Mouse (Mus musculus) testis, adult 2 months (tissue): Measurements from ENCODE around the gene Nadk2. TPM values are rescaled to one million over a fixed set of nuclear protein-coding genes. Genes with fewer than 3 reads are reported as not detected.

ENCODE experiments used
- H3K27ac ChIP-seq: fragments of 200-500 bp; 2 replicates; pipeline ENCODE4 v1.5.1; 2012; ENCODE audit warnings: low read depth, low read length; ENCODE audit not compliant: control insufficient read depth, insufficient read depth
- H3K27me3 ChIP-seq: fragments of 200-500 bp; 2 replicates; pipeline ENCODE4 v1.6.1; 2012; ENCODE audit warnings: mild to moderate bottlenecking, low read length, moderate library complexity; ENCODE audit not compliant: control insufficient read depth, insufficient read depth
- H3K36me3 ChIP-seq: fragments of 200-500 bp; 2 replicates; pipeline ENCODE4 v1.6.1; 2012; ENCODE audit warnings: mild to moderate bottlenecking, low read length; ENCODE audit not compliant: control insufficient read depth, insufficient read depth
- H3K4me1 ChIP-seq: fragments of 200-500 bp; 2 replicates; pipeline ENCODE4 v1.6.1; 2012; ENCODE audit warnings: low read length; ENCODE audit not compliant: control insufficient read depth, insufficient read depth
- H3K4me3 ChIP-seq: fragments of 200-500 bp; 2 replicates; pipeline ENCODE4 v1.5.1; 2012; ENCODE audit warnings: low read depth, mild to moderate bottlenecking, low read length, moderate library complexity, mixed read lengths; ENCODE audit not compliant: control insufficient read depth
- CTCF ChIP-seq: fragments of 200-500 bp; IDR thresholded peaks from 2 replicates; pipeline ENCODE4 v1.5.1; 2012; ENCODE audit warnings: low read depth, mild to moderate bottlenecking, inconsistent platforms, low read length, moderate library complexity; ENCODE audit not compliant: control insufficient read depth, insufficient read depth, insufficient replicate concordance
- POLR2A ChIP-seq: fragments of 200-500 bp; IDR thresholded peaks from 2 replicates; pipeline ENCODE4 v1.6.1; 2012; ENCODE audit warnings: low read depth, mild to moderate bottlenecking, inconsistent platforms, low read length, moderate library complexity; ENCODE audit not compliant: control insufficient read depth
- polyA plus RNA-seq: library from polyadenylated mRNA; depleted of rRNA; stranded (reverse); fragments of >200 nt; gene quantifications from 2 replicates; pipeline ENCODE4 v1.2.3, GENCODE M21; 2012; rRNA removed

Gene Nadk2
- polyA plus RNA-seq = 33.2 and 38.8 TPM in 2 replicates

DNA sequence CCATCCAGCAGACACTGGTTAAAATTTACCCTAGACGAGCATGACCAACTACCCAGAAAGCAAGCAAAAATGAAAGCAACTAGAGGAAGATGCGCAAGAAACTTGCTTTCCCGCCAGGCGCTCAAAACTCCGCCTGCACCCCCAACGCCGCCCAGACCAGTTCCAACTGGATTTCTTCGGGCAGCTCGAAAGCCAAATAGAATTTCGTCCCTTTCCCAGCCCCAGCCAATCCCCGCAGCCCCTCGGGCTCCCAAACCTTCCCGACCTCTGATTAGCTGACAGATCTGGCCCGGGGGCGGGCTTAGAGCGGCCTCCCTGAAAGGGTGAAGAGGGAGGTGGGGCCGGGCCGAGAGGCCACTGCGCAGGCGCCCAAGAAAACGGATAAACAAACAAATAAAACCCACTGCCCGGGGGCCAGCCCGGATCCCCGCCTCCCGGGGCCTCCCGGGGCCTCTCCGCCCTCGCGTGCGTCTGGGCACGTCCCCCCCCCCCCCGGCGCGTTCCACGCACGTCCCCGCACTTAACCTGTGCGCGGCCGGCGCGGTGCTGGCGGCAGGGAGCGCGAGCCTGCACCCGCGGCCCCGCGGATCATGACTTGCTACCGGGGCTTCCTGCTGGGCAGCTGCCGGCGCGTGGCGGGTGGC, at the start of gene Nadk2:
Gene Nadk2, plus strand, starts transcription at position 349 of the 644 bp plus-strand sequence.
- Histone ChIP-seq H3K27ac (peak within 1 kb of the TSS; percentile 74), H3K36me3 (no peaks in the 10 kb centered on the region), H3K4me1 (peaks cover 13% of the 10 kb centered on the region), H3K27me3 (no peaks in the 10 kb centered on the region), H3K4me3 (peak within 1 kb of the TSS; percentile 92)
- TF ChIP-seq POLR2A = no peak; the same call in 1 of the 2 replicates
- no peak for TF ChIP-seq CTCF

DNA sequence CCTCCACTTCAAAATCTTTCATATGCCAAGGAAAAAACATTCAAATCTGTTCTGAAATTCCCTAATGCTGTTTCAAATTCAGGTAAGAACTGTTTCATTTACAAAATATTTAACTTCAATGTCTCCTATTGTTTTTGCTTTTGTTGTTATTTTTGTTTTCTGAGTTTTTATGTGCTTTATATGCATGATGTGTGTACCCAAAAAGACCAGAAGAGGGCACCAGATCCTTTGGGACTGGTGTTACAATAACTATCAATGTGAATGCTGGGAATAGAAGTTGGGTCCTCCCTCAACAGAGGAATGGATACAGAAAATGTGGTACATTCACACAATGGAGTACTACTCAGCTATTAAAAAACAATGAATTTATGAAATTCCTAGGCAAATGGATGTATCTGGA, 15.4 kb upstream of the Nadk2 start:
- Histone ChIP-seq H3K4me3 (no peak overlapping the region), H3K27me3 (no peaks in the 10 kb centered on the region), H3K4me1 (no peaks in the 10 kb centered on the region), H3K36me3 (no peaks in the 10 kb centered on the region), H3K27ac (no peak overlapping the region)
- TF ChIP-seq POLR2A (no peak), CTCF (no peak)

DNA sequence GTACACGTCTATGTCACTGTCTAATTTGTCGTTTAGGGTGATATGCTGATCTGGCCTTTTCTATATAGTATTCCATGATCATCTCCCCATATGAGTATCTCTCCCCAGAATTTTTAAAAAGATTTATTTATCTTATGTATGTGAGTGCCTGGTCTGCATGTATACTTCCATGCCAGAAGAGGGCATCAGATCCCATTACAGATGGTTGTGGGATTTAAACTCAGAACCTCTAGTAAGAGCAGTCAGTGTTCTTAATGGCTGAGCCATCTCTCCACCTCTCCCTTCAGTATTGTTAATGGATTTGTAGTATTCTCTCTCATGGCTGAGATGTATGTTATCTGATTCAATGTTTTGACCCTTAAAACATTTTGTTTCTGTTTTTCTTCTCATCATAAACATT, 11.2 kb upstream of the Nadk2 start:
- Histone ChIP-seq H3K4me1 (peaks cover 3% of the 10 kb centered on the region; the same call in 1 of the 2 replicates), H3K27ac (no peak overlapping the region), H3K27me3 (no peaks in the 10 kb centered on the region), H3K4me3 (no peak overlapping the region), H3K36me3 (no peaks in the 10 kb centered on the region)
- no peak for TF ChIP-seq POLR2A
- TF ChIP-seq CTCF = no peak

DNA sequence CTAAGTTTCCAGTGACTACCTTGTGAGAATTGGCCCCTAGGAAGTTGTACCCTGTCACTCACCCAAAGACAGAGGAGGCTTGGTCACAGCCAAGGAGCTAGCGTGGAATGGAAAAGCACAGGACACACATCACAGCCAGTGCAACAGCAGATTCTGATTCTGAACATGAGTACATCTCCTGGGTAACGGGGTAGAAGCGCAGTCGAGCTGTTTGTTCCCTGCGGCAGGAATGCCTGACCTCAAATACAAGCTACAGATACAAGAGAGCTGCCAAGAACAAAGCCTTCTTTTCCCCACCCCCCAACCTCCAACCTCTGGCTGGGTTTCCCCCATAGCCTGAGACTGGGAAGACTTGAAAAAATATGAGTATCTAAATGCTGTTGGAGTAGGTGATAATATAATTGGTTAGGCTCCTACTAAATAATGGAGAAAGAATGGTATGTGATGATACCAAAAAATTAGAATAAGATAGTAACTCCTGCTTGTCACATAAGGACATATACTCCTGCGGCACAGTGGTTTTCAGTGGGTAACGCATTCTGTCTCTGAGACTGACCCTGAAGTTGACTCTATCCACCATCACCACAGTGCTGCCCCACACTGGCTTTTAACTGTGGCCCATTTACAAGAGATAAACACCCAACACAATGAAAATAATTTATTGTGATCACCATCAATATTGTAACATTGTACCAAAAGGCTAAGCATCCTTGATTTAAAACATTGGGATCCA, 9.7 kb upstream of the Nadk2 start:
- no peak for TF ChIP-seq POLR2A
- no peak for TF ChIP-seq CTCF
- H3K27me3 ChIP-seq = no peaks in the 10 kb centered on the region
- no peaks in the 10 kb centered on the region for H3K36me3 ChIP-seq
- H3K27ac ChIP-seq = no peak overlapping the region
- H3K4me1 ChIP-seq = peaks cover 3% of the 10 kb centered on the region; the same call in 1 of the 2 replicates
- H3K4me3 ChIP-seq = no peak overlapping the region

DNA sequence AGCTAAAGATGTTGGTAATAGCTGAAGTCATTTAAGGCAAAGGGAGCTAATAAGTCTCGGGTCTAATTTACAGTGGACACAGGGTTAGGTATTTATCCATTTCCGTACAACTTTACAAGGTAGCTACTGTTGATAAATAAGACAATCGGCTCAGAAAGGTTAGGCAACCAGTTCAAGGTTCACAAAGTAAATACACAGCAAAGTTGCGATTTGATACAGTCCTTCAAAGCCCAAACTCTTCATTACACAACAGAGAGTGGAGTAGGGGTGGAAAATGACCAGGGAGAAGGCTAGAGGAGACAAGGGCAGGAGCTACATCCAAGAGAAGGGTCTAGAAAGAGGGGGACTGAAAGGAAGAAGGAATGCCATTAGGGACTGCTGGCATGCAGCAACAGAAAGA, 2.2 kb upstream of the Nadk2 start:
- TF ChIP-seq POLR2A (no peak), CTCF (no peak)
- Histone ChIP-seq H3K27ac (no peak overlapping the region), H3K27me3 (no peaks in the 10 kb centered on the region), H3K4me3 (no peak overlapping the region), H3K36me3 (no peaks in the 10 kb centered on the region), H3K4me1 (peaks cover 10% of the 10 kb centered on the region)

DNA sequence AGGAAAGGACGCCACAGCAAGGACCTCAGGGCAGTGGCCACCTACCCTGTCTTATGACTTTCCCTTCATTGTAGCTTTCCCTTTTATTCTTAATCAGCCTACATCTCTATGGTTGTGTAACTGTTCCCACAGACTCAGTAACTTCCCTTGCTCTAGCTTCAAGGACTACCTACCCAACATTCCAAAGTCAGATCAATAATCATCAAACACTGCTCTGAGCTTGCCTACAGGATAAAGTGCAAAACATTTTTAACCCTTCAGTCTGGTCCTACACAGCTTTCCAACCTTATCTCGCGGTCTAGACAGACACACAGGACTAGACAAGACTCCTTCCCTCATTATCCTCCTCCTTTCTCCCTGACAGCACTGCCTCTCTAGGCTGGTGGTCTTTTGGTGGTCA, 707 bp upstream of the Nadk2 start:
- Histone ChIP-seq H3K36me3 (no peaks in the 10 kb centered on the region), H3K27ac (peak overlapping the region; percentile 41), H3K4me1 (peaks cover 13% of the 10 kb centered on the region), H3K4me3 (peak overlapping the region; percentile 92), H3K27me3 (no peaks in the 10 kb centered on the region)
- no peak for TF ChIP-seq CTCF
- TF ChIP-seq POLR2A = no peak

DNA sequence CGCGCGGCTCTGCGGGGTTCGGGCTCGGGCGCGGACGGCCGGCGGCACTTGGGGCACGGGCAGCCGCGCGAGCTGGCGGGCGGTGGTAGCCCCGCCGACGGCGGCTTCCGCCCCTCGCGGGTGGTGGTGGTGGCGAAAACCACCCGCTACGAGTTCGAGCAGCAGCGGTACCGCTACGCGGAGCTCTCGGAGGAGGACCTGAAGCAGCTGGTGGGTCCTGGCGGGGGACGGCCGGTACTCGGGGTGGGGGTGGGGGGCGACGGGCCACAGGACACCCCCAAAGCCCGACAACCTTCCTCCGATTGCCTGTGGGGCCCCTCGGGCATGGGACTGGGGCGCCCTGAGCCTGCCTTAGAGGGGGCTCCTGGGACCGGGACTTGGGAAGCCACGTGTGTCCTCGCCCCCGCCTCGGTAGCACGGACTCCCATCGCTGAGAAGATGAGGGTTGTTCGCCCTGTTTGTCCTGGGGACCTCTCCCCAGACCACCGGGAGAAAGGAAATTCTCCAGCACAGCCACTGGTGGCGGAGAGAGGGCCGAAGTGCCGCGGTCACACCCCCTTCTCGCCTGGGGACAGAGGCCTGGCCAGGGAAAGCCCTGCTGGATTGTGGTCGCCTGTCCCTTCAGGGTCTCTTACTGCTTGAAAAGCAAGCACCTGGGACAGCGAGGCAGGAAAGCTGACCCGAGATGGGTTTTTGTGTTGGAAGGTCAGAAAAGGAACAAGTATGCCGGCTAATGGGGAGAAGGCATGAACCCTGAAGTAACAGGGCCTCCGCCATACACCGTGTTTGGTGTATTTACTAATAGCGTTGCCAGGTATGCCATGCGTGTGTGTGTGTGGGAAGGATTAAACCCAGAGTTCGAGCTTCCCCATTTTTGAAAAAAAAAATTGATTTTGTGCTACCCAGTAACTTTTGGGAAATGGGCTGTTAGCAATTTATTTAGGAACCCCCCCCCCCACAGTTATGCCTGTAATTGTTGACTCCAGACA, 790 bp downstream of the Nadk2 start:
- TF ChIP-seq POLR2A (0 out of 2 replicates have a peak, but pooled peaks have one; percentile 21), CTCF (no peak)
- Histone ChIP-seq H3K27me3 (no peaks in the 10 kb centered on the region), H3K27ac (peak overlapping the region; percentile 74), H3K4me3 (peak overlapping the region; percentile 92), H3K4me1 (peaks cover 13% of the 10 kb centered on the region), H3K36me3 (no peaks in the 10 kb centered on the region)
